Mouse (Mus musculus): ENCODE measurements around the gene 4932414N04Rik. TPM values are rescaled to one million over a fixed set of nuclear protein-coding genes. Genes with fewer than 3 reads are reported as not detected.
"Not testable (repeated sequence)": the region's sequence is repeated elsewhere in the genome, so short reads cannot be mapped to it uniquely, and the experiment has no call there.

4932414N04Rik gene
- not detected in 2 replicates for polyA plus RNA-seq (2014; fragmentation: Nextera tagmentation; extraction: Ambion mirVana)

- H3K9me3 ChIP-seq (ENCODE audit: low read depth, low read length); H3K4me1 ChIP-seq (ENCODE audit: insufficient read depth); H3K36me3 ChIP-seq (ENCODE audit: insufficient read depth); H3K9ac ChIP-seq; ATAC-seq (ENCODE audit: insufficient read depth); H3K27ac ChIP-seq (ENCODE audit: low read depth); DNase-seq; H3K4me3 ChIP-seq (ENCODE audit: low read depth, low read length); H3K4me2 ChIP-seq; H3K27me3 ChIP-seq (ENCODE audit: insufficient read depth, low read length): not testable (repeated sequence)
- WGBS = 50% methylated on average over 1 of the region's 5 CpGs
Observed at GRCm38 (mm10) chr2:68656186-68656585, at the start of gene 4932414N04Rik. Gene 4932414N04Rik (plus strand): TSS chr2:68656486.

GRCm38 (mm10) chr2:68732216-68732615 is 75.9 kb downstream of the 4932414N04Rik start:
- no peak for ATAC-seq (ENCODE audit: insufficient read depth)
- H3K27me3 ChIP-seq (ENCODE audit: insufficient read depth, low read length) = no peaks in the 10 kb centered on the region
- no peak overlapping the region for H3K4me3 ChIP-seq (ENCODE audit: low read depth, low read length)
- no peaks in the 10 kb centered on the region for H3K36me3 ChIP-seq (ENCODE audit: insufficient read depth)
- no peak for DNase-seq
- WGBS = 44% methylated on average over 2 of the region's 2 CpGs
- H3K27ac ChIP-seq (ENCODE audit: low read depth) = no peak overlapping the region
- no peaks in the 10 kb centered on the region for H3K4me1 ChIP-seq (ENCODE audit: insufficient read depth)
- no peak overlapping the region for H3K4me2 ChIP-seq
- TF ChIP-seq CTCF (IDR thresholded peaks at IDR 0.05; ENCODE audit: low read depth) = no peak
- H3K9me3 ChIP-seq (ENCODE audit: low read depth, low read length) = peaks cover 5% of the 10 kb centered on the region; the same call in 1 of the 2 replicates
- H3K9ac ChIP-seq = no peak overlapping the region

- no peak for ATAC-seq (ENCODE audit: insufficient read depth)
Observed at GRCm38 (mm10) chr2:68739772-68740739, 83.8 kb downstream of the 4932414N04Rik start.

GRCm38 (mm10) chr2:68744599-68744998 is 88.3 kb downstream of the 4932414N04Rik start:
- H3K4me3 ChIP-seq (ENCODE audit: low read depth, low read length) = no peak overlapping the region
- WGBS = 73% methylated on average over 4 of the region's 4 CpGs
- no peak overlapping the region for H3K27ac ChIP-seq (ENCODE audit: low read depth)
- H3K36me3 ChIP-seq (ENCODE audit: insufficient read depth) = no peaks in the 10 kb centered on the region
- no peak for ATAC-seq (ENCODE audit: insufficient read depth)
- no peaks in the 10 kb centered on the region for H3K27me3 ChIP-seq (ENCODE audit: insufficient read depth, low read length)
- no peak overlapping the region for H3K9ac ChIP-seq
- H3K4me2 ChIP-seq = no peak overlapping the region
- peak; percentile 61 for TF ChIP-seq CTCF (IDR thresholded peaks at IDR 0.05; ENCODE audit: low read depth)
- peak; percentile 49 for DNase-seq
- no peaks in the 10 kb centered on the region for H3K9me3 ChIP-seq (ENCODE audit: low read depth, low read length)
- H3K4me1 ChIP-seq (ENCODE audit: insufficient read depth) = no peaks in the 10 kb centered on the region

More at GRCm38 (mm10) chr2:68739772-68740739, 83.8 kb downstream of the 4932414N04Rik start:
- DNase-seq = no peak
- Histone ChIP-seq H3K9ac (no peak overlapping the region), H3K4me2 (no peak overlapping the region), H3K27me3 (ENCODE audit: insufficient read depth, low read length) (no peaks in the 10 kb centered on the region), H3K36me3 (ENCODE audit: insufficient read depth) (no peaks in the 10 kb centered on the region), H3K27ac (ENCODE audit: low read depth) (no peak overlapping the region), H3K9me3 (ENCODE audit: low read depth, low read length) (peaks cover 6% of the 10 kb centered on the region; the same call in 1 of the 2 replicates), H3K4me1 (ENCODE audit: insufficient read depth) (no peaks in the 10 kb centered on the region), H3K4me3 (ENCODE audit: low read depth, low read length) (no peak overlapping the region)
- no peak for TF ChIP-seq CTCF (IDR thresholded peaks at IDR 0.05; ENCODE audit: low read depth)
- WGBS = 73% methylated on average over 5 of the region's 5 CpGs

- no peak for TF ChIP-seq CTCF (IDR thresholded peaks at IDR 0.05; ENCODE audit: low read depth)
- Histone ChIP-seq H3K4me1 (ENCODE audit: insufficient read depth) (no peaks in the 10 kb centered on the region), H3K4me3 (ENCODE audit: low read depth, low read length) (no peak overlapping the region), H3K27ac (ENCODE audit: low read depth) (no peak overlapping the region), H3K9ac (no peak overlapping the region), H3K4me2 (no peak overlapping the region), H3K36me3 (ENCODE audit: insufficient read depth) (no peaks in the 10 kb centered on the region), H3K27me3 (ENCODE audit: insufficient read depth, low read length) (no peaks in the 10 kb centered on the region), H3K9me3 (ENCODE audit: low read depth, low read length) (no peaks in the 10 kb centered on the region)
- 77% methylated on average over 4 of the region's 4 CpGs for WGBS
- DNase-seq (no peak), ATAC-seq (ENCODE audit: insufficient read depth) (peak; percentile 24; the same call in 1 of the 2 replicates)
Observed at GRCm38 (mm10) chr2:68756179-68756578, 99.9 kb downstream of the 4932414N04Rik start.

GRCm38 (mm10) chr2:68756793-68757192 is 100.5 kb downstream of the 4932414N04Rik start:
- peak; percentile 66; the same call in 1 of the 2 replicates for ATAC-seq (ENCODE audit: insufficient read depth)
- WGBS = 17% methylated on average over 6 of the region's 6 CpGs
- Histone ChIP-seq H3K4me1 (ENCODE audit: insufficient read depth) (no peaks in the 10 kb centered on the region), H3K36me3 (ENCODE audit: insufficient read depth) (no peaks in the 10 kb centered on the region), H3K4me3 (ENCODE audit: low read depth, low read length) (no peak overlapping the region), H3K9ac (no peak overlapping the region), H3K9me3 (ENCODE audit: low read depth, low read length) (no peaks in the 10 kb centered on the region), H3K27me3 (ENCODE audit: insufficient read depth, low read length) (no peaks in the 10 kb centered on the region), H3K4me2 (no peak overlapping the region), H3K27ac (ENCODE audit: low read depth) (no peak overlapping the region)
- peak; percentile 75 for DNase-seq
- peak; percentile 73 for TF ChIP-seq CTCF (IDR thresholded peaks at IDR 0.05; ENCODE audit: low read depth)

- no peaks in the 10 kb centered on the region for H3K4me1 ChIP-seq (ENCODE audit: insufficient read depth)
- no peak overlapping the region for H3K9ac ChIP-seq
- H3K36me3 ChIP-seq (ENCODE audit: insufficient read depth) = no peaks in the 10 kb centered on the region
- WGBS = 64% methylated on average over 1 of the region's 1 CpGs
- H3K4me2 ChIP-seq = no peak overlapping the region
- DNase-seq (no peak), ATAC-seq (ENCODE audit: insufficient read depth) (no peak)
- TF ChIP-seq CTCF (IDR thresholded peaks at IDR 0.05; ENCODE audit: low read depth) = no peak
- H3K27ac ChIP-seq (ENCODE audit: low read depth) = no peak overlapping the region
- no peak overlapping the region for H3K4me3 ChIP-seq (ENCODE audit: low read depth, low read length)
- H3K27me3 ChIP-seq (ENCODE audit: insufficient read depth, low read length) = no peaks in the 10 kb centered on the region
- H3K9me3 ChIP-seq (ENCODE audit: low read depth, low read length) = no peaks in the 10 kb centered on the region
Observed at GRCm38 (mm10) chr2:68765371-68765770, 109.1 kb downstream of the 4932414N04Rik start.

Measured in lung, embryonic 14.5 days (tissue).